24 mouse cellular contexts compared by ENCODE assay signal in the genomic region with DNA sequence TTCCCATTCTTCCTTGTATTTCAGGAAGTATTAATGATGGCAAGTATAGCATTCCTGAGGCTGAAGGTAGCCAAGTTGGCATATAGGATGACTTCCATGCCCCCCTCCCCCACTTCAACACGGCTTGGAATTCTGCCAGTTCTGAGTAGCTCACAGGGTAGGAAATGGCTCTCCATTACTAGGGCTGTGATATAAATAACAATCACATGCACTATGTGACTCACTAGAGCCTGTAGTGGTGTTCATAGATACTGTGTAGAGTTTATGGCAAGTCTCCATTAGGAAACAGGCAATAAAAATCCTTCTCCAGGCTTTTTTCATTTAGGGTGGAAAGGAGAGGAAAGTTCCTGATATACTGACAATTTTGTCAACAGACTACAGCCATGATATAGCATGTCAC.
A peak's percentile ranks its signal among the peaks of the same experiment; 100 is the strongest.
DNase-seq lines count a peak whose midpoint lies in the region; ATAC-seq and TF ChIP-seq lines count a peak whose summit lies in the region.
"Had no signal": no experiment of that assay in that cellular context is flagged by ENCODE, and none has a peak within 500 bp of the region (broad histone marks: within the 10 kb centered on the region; RNA-seq: fewer than 3 reads in every experiment).

No protein-coding gene starts in this region.

- H3K4me1 ChIP-seq in embryonic facial prominence, embryonic 14.5 days (ENCODE audit: control insufficient read depth, insufficient read depth, low read length), result no peaks in the 10 kb centered on the region
- H3K4me1 ChIP-seq in embryonic facial prominence, embryonic 10.5 days, result no peaks in the 10 kb centered on the region
- peaks cover 3% of the 10 kb centered on the region; the same call in 1 of the 2 replicates for H3K4me1 ChIP-seq in heart, embryonic 15.5 days (replicated peaks)
- no peaks in the 10 kb centered on the region for H3K4me1 ChIP-seq in lung, embryonic 14.5 days (ENCODE audit: insufficient read depth)
- H3K4me1 ChIP-seq: embryonic facial prominence, embryonic 15.5 days; hindbrain, embryonic 12.5 days had no signal

- 0 out of 2 replicates have a peak, but pooled peaks have one; percentile 15 for ATAC-seq in embryonic facial prominence, embryonic 14.5 days (ENCODE audit: low read depth)
- ATAC-seq in heart, embryonic 15.5 days (replicated peaks; ENCODE audit: insufficient number of reproducible peaks, insufficient read depth, low FRiP score, low read depth), result peak; percentile 89
- peak; percentile 66; the same call in 1 of the 2 replicates for ATAC-seq in lung, embryonic 14.5 days (ENCODE audit: insufficient read depth)
- ATAC-seq: forebrain, embryonic 14.5 days; hindbrain, embryonic 16.5 days; inflammation-experienced regulatory T-cells, adult 6 months; intestine, postnatal 0 days had no signal

- no peak overlapping the region for H3K9ac ChIP-seq in embryonic facial prominence, embryonic 14.5 days (ENCODE audit: low read depth, low read length)
- H3K9ac ChIP-seq in heart, embryonic 15.5 days, result no peak overlapping the region
- H3K9ac ChIP-seq in lung, embryonic 14.5 days, result no peak overlapping the region
- H3K9ac ChIP-seq: embryonic facial prominence, embryonic 15.5 days; hindbrain, embryonic 12.5 days had no signal

- H3K27me3 ChIP-seq in embryonic facial prominence, embryonic 14.5 days (replicated peaks; ENCODE audit: control insufficient read depth, insufficient read depth, low read length), result no peaks in the 10 kb centered on the region
- no peaks in the 10 kb centered on the region for H3K27me3 ChIP-seq in embryonic facial prominence, embryonic 10.5 days (replicated peaks; ENCODE audit: low read depth, poor library complexity, severe bottlenecking)
- no peaks in the 10 kb centered on the region for H3K27me3 ChIP-seq in heart, embryonic 15.5 days
- H3K27me3 ChIP-seq in lung, embryonic 14.5 days (ENCODE audit: insufficient read depth, low read length), result no peaks in the 10 kb centered on the region
- H3K27me3 ChIP-seq: embryonic facial prominence, embryonic 15.5 days; hindbrain, embryonic 12.5 days had no signal

- H3K9me3 ChIP-seq in embryonic facial prominence, embryonic 14.5 days (ENCODE audit: control insufficient read depth, low read length), result no peaks in the 10 kb centered on the region
- no peaks in the 10 kb centered on the region for H3K9me3 ChIP-seq in embryonic facial prominence, embryonic 10.5 days
- no peaks in the 10 kb centered on the region for H3K9me3 ChIP-seq in heart, embryonic 15.5 days (replicated peaks)
- H3K9me3 ChIP-seq in lung, embryonic 14.5 days (ENCODE audit: low read depth, low read length), result no peaks in the 10 kb centered on the region
- H3K9me3 ChIP-seq: embryonic facial prominence, embryonic 15.5 days; forebrain, embryonic 10.5 days; hindbrain, embryonic 12.5 days had no signal

- H3K4me2 ChIP-seq in embryonic facial prominence, embryonic 14.5 days (ENCODE audit: low read depth, low read length), result no peak overlapping the region
- no peak overlapping the region for H3K4me2 ChIP-seq in heart, embryonic 15.5 days
- no peak overlapping the region for H3K4me2 ChIP-seq in lung, embryonic 14.5 days
- H3K4me2 ChIP-seq: embryonic facial prominence, embryonic 15.5 days; hindbrain, embryonic 12.5 days had no signal

- TF ChIP-seq CTCF in lung, embryonic 14.5 days (IDR thresholded peaks at IDR 0.05; ENCODE audit: low read depth), result no peak

- DNase-seq in embryonic facial prominence, embryonic 14.5 days (ENCODE audit: low spot score), result peak; percentile 27
- no peak for DNase-seq in embryonic facial prominence, embryonic 10.5 days (ENCODE audit: low spot score)
- no peak for DNase-seq in heart, postnatal 36 days
- no peak for DNase-seq in lung, embryonic 14.5 days
- no peak for DNase-seq in lung, postnatal 36 days
- peak; percentile 43 for DNase-seq in NIH3T3 (ENCODE audit: low read depth)
- no peak for DNase-seq in adrenal gland, adult 2 months
- DNase-seq: adrenal gland, adult 8-10 months; adrenal gland, postnatal 36 days; cerebellum, adult 11 months; cerebellum, adult 9-10 months; cerebellum, postnatal 36 days; gastrocnemius, adult 2 months; gastrocnemius, postnatal 25 days; kidney, adult 8-10 months had no signal

- 73% methylated on average over 1 of the region's 1 CpGs for WGBS in embryonic facial prominence, embryonic 14.5 days
- WGBS in embryonic facial prominence, embryonic 10.5 days, result 77% methylated on average over 1 of the region's 1 CpGs
- 51% methylated on average over 1 of the region's 1 CpGs for WGBS in heart, embryonic 15.5 days
- WGBS in lung, embryonic 14.5 days, result 67% methylated on average over 1 of the region's 1 CpGs

- H3K27ac ChIP-seq in embryonic facial prominence, embryonic 14.5 days (replicated peaks; ENCODE audit: low read depth, low read length), result no peak overlapping the region
- H3K27ac ChIP-seq in embryonic facial prominence, embryonic 10.5 days (replicated peaks), result no peak overlapping the region
- H3K27ac ChIP-seq in heart, embryonic 15.5 days, result peak overlapping the region; percentile 53
- no peak overlapping the region for H3K27ac ChIP-seq in lung, embryonic 14.5 days (ENCODE audit: low read depth)
- H3K27ac ChIP-seq: embryonic facial prominence, embryonic 15.5 days; forebrain, embryonic 10.5 days; gastrocnemius, adult 2 months; hindbrain, embryonic 12.5 days had no signal

- intact Hi-C loops in heart, postnatal 36 days (cut with DNase I), result no loop called here

- no peak overlapping the region for H3K4me3 ChIP-seq in embryonic facial prominence, embryonic 14.5 days (ENCODE audit: low read depth, low read length)
- H3K4me3 ChIP-seq in embryonic facial prominence, embryonic 10.5 days, result no peak overlapping the region
- H3K4me3 ChIP-seq in heart, embryonic 15.5 days, result no peak overlapping the region
- H3K4me3 ChIP-seq in lung, embryonic 14.5 days (ENCODE audit: low read depth, low read length), result no peak overlapping the region
- H3K4me3 ChIP-seq: embryonic facial prominence, embryonic 15.5 days; erythroblast, embryonic 14.5 days; forebrain, embryonic 10.5 days; gastrocnemius, adult 2 months; hindbrain, embryonic 12.5 days had no signal

- H3K36me3 ChIP-seq in embryonic facial prominence, embryonic 14.5 days (ENCODE audit: control insufficient read depth, insufficient read depth, low read length), result no peaks in the 10 kb centered on the region
- no peaks in the 10 kb centered on the region for H3K36me3 ChIP-seq in embryonic facial prominence, embryonic 10.5 days (replicated peaks)
- H3K36me3 ChIP-seq in heart, embryonic 15.5 days, result no peaks in the 10 kb centered on the region
- no peaks in the 10 kb centered on the region for H3K36me3 ChIP-seq in lung, embryonic 14.5 days (ENCODE audit: insufficient read depth)
- H3K36me3 ChIP-seq: embryonic facial prominence, embryonic 15.5 days; forebrain, embryonic 10.5 days; hindbrain, embryonic 12.5 days had no signal

Comparison
In these comparisons a context has a peak if more than half of its experiments do, and no peak if none do; other contexts are left out.
1. DNase-seq: peak in embryonic facial prominence, embryonic 14.5 days (single experiment) and NIH3T3 (single experiment); none in embryonic facial prominence, embryonic 10.5 days (single experiment), heart, postnatal 36 days (0 of 2), lung, embryonic 14.5 days (single experiment), lung, postnatal 36 days (single experiment) and adrenal gland, adult 2 months (single experiment).
2. ATAC-seq: peak in every context shown above with its lines; median percentile 89 in heart, embryonic 15.5 days; 66 in lung, embryonic 14.5 days; 15 in embryonic facial prominence, embryonic 14.5 days.